Mouse (Mus musculus): Measurements from ENCODE around the gene Zfp354c. TPM values are rescaled to one million over a fixed set of nuclear protein-coding genes. Genes with fewer than 3 reads are reported as not detected.

The Zfp354c gene
- total RNA-seq, 1 experiment from 2014 or later = 5.2 TPM

Other genes starting within 250 kb of the Zfp354c start
- 14.2 and 14.4 TPM in 2 replicates for gene Adamts2, start 225.6 kb downstream of the Zfp354c start, total RNA-seq (2021)
- gene Zfp879, start 13.8 kb upstream of the Zfp354c start, total RNA-seq (2021) = 0.79 and 0.82 TPM in 2 replicates
- gene Grm6, start 23.0 kb upstream of the Zfp354c start, total RNA-seq (2021) = 0.07 and 1.1 TPM in 2 replicates
- 2.5 and 3.0 TPM in 2 replicates for gene Zfp454, start 59.9 kb upstream of the Zfp354c start, total RNA-seq (2021)
- gene Zfp2, start 88.4 kb upstream of the Zfp354c start, total RNA-seq (2021) = 5.0 and 6.0 TPM in 2 replicates
- 2.1 and 2.9 TPM in 2 replicates for gene Zfp354b, start 103.9 kb upstream of the Zfp354c start, total RNA-seq (2021)
- gene 4933414I15Rik, start 116.0 kb upstream of the Zfp354c start, total RNA-seq (2021) = not detected in 2 replicates
- not detected in 2 replicates for gene Prop1, start 126.0 kb upstream of the Zfp354c start, total RNA-seq (2021)
- gene Olfr1378, start 138.8 kb upstream of the Zfp354c start, total RNA-seq (2021) = not detected in 2 replicates
- gene Olfr1377, start 154.2 kb upstream of the Zfp354c start, total RNA-seq (2021) = not detected in 2 replicates
- not detected in 2 replicates for gene Olfr51, start 175.9 kb upstream of the Zfp354c start, total RNA-seq (2021)
- 0.38 and 0.48 TPM in 2 replicates for gene Olfr54, start 186.5 kb upstream of the Zfp354c start, total RNA-seq (2021)
- gene Olfr1375, start 220.4 kb upstream of the Zfp354c start, total RNA-seq (2021) = not detected in 2 replicates
- 6.2 and 8.6 TPM in 2 replicates for gene Zfp354a, start 231.5 kb upstream of the Zfp354c start, total RNA-seq (2021)